Mouse (Mus musculus) layer of hippocampus, adult 9-11 months (tissue): ENCODE data around the gene Tcf25.
"Not testable (repeated sequence)": the region's sequence is repeated elsewhere in the genome, so short reads cannot be mapped to it uniquely, and the experiment has no call there.

ENCODE experiments used
- DNase-seq: peaks from one replicate; pipeline ENCODE4 v3.0.0; 2022

The Tcf25 gene

DNA sequence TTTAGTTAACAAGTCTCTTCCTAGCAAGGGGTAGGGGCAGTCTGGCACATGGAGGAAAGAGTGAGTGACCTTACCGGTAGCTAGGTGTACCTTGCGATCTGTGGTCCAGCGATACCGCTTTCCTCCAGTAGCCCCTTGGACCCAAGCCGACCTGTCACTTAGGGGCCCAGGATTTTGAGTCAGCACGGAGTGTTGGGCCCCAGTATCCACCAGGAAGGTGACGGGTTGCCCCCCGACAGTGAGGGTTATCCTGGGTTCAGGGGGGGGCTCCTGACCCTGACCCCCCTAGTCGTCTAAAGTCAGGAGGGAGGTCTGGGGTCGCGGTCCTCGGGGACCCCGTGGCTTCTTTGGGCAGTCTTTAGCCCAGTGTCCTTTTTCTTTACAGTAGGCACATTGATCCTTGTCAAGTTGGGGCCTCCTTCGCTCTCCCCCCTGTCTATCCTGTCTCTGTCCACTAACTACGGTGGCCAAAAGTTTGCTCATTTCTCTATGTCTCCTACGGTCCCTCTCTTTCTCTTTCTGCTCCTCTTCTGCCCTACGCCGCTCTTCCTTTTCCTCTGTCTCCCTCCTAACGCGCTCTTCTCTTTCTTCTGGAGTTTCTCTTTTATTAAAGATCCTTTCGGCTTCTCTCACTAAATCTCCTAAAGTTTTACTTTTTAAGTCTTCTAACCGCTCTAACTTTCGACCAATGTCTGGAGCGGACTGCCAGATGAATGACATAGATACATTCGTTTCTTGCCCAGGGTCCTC is 58.2 kb downstream of the Tcf25 start:
- DNase-seq = no peak

DNA sequence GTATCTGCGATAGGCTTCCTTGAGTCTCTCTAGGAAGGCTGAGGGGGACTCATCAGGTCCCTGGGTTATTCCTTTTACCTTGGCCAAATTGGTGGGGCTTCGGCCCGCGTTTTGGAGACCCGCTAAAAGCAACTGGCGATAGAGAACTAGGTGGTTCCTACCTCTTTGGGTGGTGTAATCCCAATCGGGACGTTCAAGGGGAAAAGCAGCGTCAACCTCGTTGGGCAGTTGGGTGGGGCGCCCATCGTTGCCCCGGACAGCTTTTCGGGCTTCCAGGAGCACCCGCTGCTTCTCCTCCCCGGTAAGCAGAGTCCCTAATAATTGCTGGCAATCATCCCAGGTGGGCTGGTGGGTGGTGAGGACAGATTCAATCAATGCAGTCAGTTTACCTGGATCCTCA is 58.8 kb downstream of the Tcf25 start:
- DNase-seq = no peak

DNA sequence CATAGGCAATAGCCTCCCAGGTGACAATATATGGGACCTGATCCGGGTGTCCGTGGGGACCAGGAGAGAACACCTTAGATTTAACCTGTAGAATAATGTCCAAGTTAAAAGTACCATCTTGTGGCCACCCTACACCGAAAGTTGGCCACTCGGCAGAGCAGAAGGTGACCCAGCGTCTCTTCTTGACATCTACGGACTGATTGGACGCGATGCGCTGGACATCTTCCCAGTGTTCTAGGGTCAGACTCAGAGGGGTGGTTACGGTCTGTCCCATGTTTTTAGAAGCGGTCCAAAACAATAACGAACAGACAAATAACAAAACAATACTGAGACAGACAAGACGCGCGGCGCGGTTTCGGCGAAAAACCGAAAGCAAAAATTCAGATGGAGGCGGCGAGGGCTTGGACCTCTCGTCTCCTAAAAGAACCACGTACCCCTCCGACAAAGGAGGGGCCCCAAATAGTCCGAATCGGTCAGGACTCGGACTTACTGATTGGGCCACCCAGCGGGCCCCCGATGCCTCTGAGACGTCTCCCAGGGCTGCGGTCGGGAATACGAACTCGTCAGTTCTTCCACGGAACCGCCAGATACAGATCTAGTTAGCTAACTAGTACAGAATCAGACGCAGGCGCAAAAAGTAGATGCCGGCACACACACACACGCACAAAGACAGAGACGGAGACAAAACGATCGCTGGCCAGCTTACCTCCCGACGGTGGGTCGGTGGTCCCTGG is 59.9 kb downstream of the Tcf25 start:
- not testable (repeated sequence) for DNase-seq

DNA sequence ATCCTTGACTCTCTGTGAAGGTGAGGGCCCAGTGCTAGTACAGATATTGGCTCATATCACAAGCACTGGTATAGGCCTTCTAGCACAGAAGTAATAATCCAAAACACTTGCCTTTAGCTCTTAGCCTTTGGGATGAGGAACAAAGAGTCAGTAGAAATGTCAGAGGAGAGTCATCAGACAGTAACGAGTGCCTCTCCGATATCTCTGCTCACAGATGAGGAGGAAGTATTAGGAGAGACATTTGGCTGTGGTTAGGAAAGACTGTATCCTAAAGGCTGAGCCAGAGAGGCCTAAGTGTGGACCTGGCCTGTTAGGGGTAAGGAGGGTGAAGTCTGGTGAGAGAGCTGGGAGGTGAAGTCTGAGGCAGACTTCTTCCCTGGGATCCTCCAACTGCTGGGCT is 68.2 kb downstream of the Tcf25 start:
- no peak for DNase-seq

DNA sequence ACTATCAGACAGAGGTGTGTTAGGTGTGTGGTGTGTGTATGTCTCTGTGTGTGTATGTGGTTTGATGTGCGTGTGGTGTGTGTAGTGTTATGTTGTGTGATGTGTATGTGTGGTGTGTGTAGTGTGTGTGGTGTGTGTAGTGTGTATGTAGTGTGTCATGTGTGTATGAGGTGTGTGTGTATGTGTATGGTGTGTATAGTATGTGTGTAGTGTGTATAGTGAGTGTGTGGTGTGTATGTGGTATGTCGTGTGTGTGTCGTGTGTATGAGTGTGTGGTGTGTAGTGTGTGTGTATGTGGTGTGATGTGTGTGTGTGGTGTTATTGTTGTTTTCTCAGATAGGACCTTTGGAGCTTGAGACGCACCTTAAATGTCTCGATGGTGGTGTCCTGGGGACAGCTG is 68.8 kb downstream of the Tcf25 start:
- DNase-seq = no peak

DNA sequence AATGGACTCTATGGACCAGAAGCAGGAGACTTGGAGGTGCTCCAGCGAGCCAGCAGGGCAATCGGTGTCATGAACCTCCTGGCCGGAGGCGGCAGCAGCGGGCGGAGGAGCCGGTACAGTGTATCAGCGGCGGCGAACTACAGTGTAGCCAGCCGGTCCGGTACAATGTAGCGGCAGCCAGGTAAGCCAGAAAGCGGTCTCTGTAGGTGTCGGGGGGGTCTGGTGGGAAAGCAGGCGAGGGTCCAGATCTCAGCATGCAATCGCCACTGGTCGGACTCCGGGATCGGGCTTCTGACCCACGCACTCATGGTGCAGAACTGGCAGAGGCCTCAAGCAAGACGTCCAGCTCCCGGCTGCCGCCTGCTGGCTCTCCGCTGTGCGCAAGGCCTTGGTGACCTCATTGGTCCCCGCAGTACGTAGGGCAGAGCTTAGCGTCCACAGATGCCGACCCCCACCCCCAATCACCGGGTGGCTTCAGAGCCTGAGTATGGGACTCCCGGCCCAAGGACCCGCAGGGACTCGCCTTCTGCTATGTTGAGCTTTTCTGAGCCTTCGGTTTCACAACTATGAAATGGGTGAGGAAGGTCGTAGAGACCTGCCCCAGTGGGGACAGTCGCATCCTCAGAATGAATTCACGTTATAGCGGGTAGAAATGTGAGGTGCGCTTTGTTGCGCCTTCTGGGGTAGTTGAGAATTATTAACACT is 69.5 kb downstream of the Tcf25 start:
- DNase-seq = peak; percentile 92

DNA sequence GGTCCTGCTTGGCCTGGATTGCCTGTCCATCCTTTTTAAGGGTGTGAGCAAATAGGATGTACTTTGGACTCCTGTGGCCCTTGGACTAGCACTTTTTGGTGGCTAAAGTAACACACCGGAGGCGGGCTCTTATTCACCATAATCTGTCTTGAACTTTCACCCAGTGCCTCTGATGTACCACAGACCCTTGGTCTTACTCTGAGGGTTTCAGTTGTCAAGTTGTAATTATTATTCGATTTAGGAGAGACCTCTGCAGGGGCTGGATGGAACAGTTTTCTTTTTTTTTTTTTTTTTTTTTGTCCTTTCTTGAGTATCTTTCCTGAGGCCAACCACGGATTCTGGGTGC is 70.0 kb downstream of the Tcf25 start:
- DNase-seq = no peak

DNA sequence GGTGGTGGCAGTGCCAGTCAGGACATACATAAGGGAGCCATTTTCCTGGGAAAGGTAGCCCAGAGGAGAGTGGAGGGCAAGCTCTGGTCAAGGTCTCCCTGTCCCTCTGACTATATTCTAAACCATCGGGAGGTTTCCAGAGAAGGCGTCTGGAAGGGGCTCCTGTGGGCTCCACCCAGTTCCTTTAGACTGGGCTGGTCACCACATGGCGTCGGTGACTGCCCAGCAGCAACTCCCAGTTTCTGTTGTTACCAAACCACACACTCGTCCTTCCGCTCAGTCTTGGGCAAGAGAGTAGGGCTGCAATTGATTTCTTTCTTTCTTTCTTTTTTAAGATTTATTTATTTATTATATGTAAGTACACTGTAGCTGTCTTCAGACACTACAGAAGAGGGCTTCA is 70.6 kb downstream of the Tcf25 start:
- DNase-seq = no peak

DNA sequence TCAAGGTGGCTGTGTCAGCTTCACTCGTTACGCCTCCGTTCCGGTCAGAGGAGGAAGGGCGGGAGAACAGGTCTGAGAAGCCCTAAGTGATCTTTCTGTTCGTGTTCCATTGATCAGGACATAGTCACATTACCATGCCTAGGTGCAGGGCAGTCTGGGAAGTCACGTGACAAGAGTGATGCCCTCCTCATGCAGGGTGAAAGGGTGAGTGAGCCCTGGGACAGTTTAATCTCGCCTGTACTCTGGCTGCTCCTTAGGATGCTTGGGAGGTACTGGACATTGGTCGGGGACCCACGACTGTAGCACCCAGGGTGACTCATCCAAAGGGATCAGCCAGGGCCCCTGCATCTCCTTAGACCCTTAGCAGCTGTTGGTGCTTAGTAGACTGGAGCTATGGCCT is 72.4 kb downstream of the Tcf25 start:
- DNase-seq = no peak

DNA sequence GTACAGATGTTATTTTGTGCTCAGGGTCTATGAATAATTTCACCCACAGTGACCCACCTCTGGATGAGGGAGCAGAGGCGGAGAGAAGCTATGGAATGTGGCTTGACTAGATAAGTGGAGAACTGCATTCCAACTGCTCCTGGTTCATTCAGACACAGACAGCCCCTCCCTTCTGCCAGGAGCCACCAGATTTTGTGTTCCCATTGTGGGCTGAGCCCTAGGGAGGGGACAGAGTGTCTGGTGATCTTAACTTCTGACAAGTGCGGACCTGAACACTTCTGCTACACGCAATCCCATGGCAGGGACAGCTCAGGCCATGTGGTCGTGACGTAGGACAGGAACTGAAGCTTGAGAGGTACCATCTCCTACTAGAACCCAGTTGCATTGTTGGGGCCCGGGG is 73.2 kb downstream of the Tcf25 start:
- DNase-seq = no peak

DNA sequence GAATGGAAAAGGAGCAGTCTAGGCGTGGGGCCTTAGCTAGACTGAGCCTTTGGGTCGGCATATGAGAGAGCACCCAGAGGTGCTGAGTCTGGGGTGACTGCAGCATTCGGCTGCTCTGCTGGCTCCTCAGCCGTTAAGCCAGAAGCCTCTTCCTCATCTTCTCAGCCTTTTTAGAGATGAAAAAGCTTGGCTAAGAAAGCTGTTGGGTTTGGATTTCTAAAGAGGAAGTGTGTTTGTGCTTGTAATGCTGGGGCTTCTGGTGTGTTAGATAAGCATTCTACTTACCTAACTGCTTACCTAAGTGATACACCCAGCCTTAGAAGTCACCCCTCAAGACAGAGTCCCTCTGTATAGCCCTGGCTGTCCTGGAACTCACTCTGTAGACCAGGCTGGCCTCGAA is 77.2 kb downstream of the Tcf25 start:
- no peak for DNase-seq

DNA sequence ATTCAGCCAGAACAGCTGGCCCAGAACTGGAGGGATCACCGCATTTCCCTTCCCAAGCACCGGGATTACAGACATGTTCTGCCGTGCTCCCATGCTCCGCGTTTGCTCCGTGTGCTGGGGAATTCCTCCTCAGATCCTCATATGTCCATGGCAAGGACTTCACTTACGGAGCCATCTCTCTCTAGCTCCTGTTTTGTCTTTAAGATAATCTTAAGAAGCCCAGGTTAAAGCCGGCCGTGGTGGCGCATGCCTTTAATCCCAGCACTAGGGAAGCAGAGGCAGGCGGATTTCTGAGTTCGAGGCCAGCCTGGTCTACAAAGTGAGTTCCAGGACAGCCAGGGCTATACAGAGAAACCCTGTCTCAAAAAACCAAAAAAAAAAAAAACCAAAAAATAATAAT is 78.2 kb downstream of the Tcf25 start:
- DNase-seq = not testable (repeated sequence)

DNA sequence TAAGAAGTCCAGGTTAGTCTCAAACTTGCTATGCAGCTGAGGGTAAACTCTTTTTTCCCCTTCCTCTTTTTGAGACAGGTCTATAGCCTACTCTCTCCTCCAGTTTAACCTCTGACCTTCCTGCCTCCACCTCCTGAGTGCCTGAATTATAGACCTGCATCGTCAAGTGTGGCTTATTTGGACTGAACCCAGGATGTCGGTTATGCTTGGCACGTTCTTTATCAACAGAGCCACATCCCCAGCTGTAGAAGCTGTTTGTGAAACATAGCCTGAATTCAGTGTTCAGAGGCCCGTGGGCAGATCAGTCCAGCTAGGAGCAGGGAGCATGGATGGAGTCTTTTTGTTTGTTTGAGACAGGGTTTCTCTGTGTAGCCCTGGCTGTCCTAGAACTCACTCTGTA is 78.6 kb downstream of the Tcf25 start:
- no peak for DNase-seq

DNA sequence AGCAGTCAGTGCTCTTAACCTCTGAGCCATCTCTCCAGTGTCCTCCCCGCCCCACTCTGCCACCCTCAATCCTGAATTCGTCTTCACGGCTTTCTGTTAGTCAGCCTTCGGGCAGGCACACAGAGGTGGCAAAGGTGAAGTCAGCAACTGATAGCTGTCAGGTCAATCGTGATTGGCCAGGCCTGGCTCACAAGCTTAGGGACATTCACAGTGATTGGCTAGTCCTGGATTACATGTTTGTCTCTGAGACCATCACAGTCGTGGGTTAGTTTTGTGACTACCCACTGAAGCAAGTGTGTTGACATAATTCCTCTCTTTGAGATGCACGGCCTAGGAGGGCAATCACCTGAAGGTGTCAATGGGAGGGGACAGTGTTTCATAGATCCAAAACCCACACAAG is 79.7 kb downstream of the Tcf25 start:
- DNase-seq = no peak
